Mouse (Mus musculus): ENCODE measurements at regions not wholly inside any gene's neighbourhood (a gene's known extent, or its start where the extent isn't known, plus 50 kb on each side); places are given as distances from the start of the nearest gene placed in this dataset.
"Not testable (repeated sequence)": the region's sequence is repeated elsewhere in the genome, so short reads cannot be mapped to it uniquely, and the experiment has no call there.

GRCm38 (mm10) chr16:30194836-30195235 lies 72.5 kb downstream of the Cpn2 start:
- H3K4me3 ChIP-seq (ENCODE audit: extremely low read depth, insufficient read depth, insufficient read length) = no peak overlapping the region
- peaks cover 6% of the 10 kb centered on the region; the same call in 1 of the 2 replicates for H3K4me1 ChIP-seq (ENCODE audit: control insufficient read depth, insufficient read depth, insufficient read length)
- 72% methylated on average over 7 of the region's 7 CpGs for WGBS
- no peak for DNase-seq (ENCODE audit: low read depth in 1 of 2, low spot score in 2 of 2)
- H3K27ac ChIP-seq (ENCODE audit: insufficient read depth, low read length) = no peak overlapping the region
- no peak for TF ChIP-seq CTCF (IDR thresholded peaks at IDR 0.05; ENCODE audit: extremely low read depth, insufficient read depth, insufficient read length, insufficient replicate concordance)
- TF ChIP-seq POLR2A (IDR thresholded peaks at IDR 0.05; ENCODE audit: low read depth, low read length) = no peak
- no peaks in the 10 kb centered on the region for H3K27me3 ChIP-seq (ENCODE audit: control insufficient read depth, insufficient read depth, low read length)
- H3K36me3 ChIP-seq (ENCODE audit: control insufficient read depth, insufficient read depth, low read length) = no peaks in the 10 kb centered on the region

- H3K4me3 ChIP-seq (ENCODE audit: extremely low read depth, insufficient read depth, insufficient read length); H3K27me3 ChIP-seq (ENCODE audit: control insufficient read depth, insufficient read depth, low read length); DNase-seq (ENCODE audit: low read depth in 1 of 2, low spot score in 2 of 2); H3K36me3 ChIP-seq (ENCODE audit: control insufficient read depth, insufficient read depth, low read length); H3K27ac ChIP-seq (ENCODE audit: insufficient read depth, low read length); H3K4me1 ChIP-seq (ENCODE audit: control insufficient read depth, insufficient read depth, insufficient read length): not testable (repeated sequence)
- whole genome bisulfite sequencing = 91% methylated on average over 2 of the region's 2 CpGs
These were observed 71.4 kb downstream of the Cpn2 start for GRCm38 (mm10) chr16:30195859-30196258.

GRCm38 (mm10) chr16:30197351-30197750 lies 69.9 kb downstream of the Cpn2 start:
- WGBS = 66% methylated on average over 3 of the region's 3 CpGs
- H3K27me3 ChIP-seq (ENCODE audit: control insufficient read depth, insufficient read depth, low read length) = no peaks in the 10 kb centered on the region

GRCm38 (mm10) chr16:30199836-30200235 lies 67.5 kb downstream of the Cpn2 start:
- Histone ChIP-seq H3K36me3 (ENCODE audit: control insufficient read depth, insufficient read depth, low read length) (no peaks in the 10 kb centered on the region), H3K4me3 (ENCODE audit: extremely low read depth, insufficient read depth, insufficient read length) (no peak overlapping the region), H3K4me1 (ENCODE audit: control insufficient read depth, insufficient read depth, insufficient read length) (no peaks in the 10 kb centered on the region), H3K27me3 (ENCODE audit: control insufficient read depth, insufficient read depth, low read length) (no peaks in the 10 kb centered on the region), H3K27ac (ENCODE audit: insufficient read depth, low read length) (no peak overlapping the region)
- no peak for DNase-seq (ENCODE audit: low read depth in 1 of 2, low spot score in 2 of 2)
- WGBS = 76% methylated on average over 4 of the region's 4 CpGs
- TF ChIP-seq CTCF (IDR thresholded peaks at IDR 0.05; ENCODE audit: extremely low read depth, insufficient read depth, insufficient read length, insufficient replicate concordance) = no peak
- TF ChIP-seq POLR2A (IDR thresholded peaks at IDR 0.05; ENCODE audit: low read depth, low read length) = no peak

More at GRCm38 (mm10) chr16:30197351-30197750, 69.9 kb downstream of the Cpn2 start:
- no peaks in the 10 kb centered on the region for H3K4me1 ChIP-seq (ENCODE audit: control insufficient read depth, insufficient read depth, insufficient read length)
- H3K36me3 ChIP-seq (ENCODE audit: control insufficient read depth, insufficient read depth, low read length) = no peaks in the 10 kb centered on the region
- TF ChIP-seq CTCF (IDR thresholded peaks at IDR 0.05; ENCODE audit: extremely low read depth, insufficient read depth, insufficient read length, insufficient replicate concordance) = no peak
- TF ChIP-seq POLR2A (IDR thresholded peaks at IDR 0.05; ENCODE audit: low read depth, low read length) = no peak
- DNase-seq (ENCODE audit: low read depth in 1 of 2, low spot score in 2 of 2) = no peak
- no peak overlapping the region for H3K4me3 ChIP-seq (ENCODE audit: extremely low read depth, insufficient read depth, insufficient read length)
- no peak overlapping the region for H3K27ac ChIP-seq (ENCODE audit: insufficient read depth, low read length)

- Histone ChIP-seq H3K27ac (ENCODE audit: insufficient read depth, low read length) (no peak overlapping the region), H3K4me3 (ENCODE audit: extremely low read depth, insufficient read depth, insufficient read length) (no peak overlapping the region), H3K36me3 (ENCODE audit: control insufficient read depth, insufficient read depth, low read length) (no peaks in the 10 kb centered on the region), H3K4me1 (ENCODE audit: control insufficient read depth, insufficient read depth, insufficient read length) (no peaks in the 10 kb centered on the region), H3K27me3 (ENCODE audit: control insufficient read depth, insufficient read depth, low read length) (no peaks in the 10 kb centered on the region)
- TF ChIP-seq CTCF (IDR thresholded peaks at IDR 0.05; ENCODE audit: extremely low read depth, insufficient read depth, insufficient read length, insufficient replicate concordance) (no peak), POLR2A (IDR thresholded peaks at IDR 0.05; ENCODE audit: low read depth, low read length) (no peak)
- no peak for DNase-seq (ENCODE audit: low read depth in 1 of 2, low spot score in 2 of 2)
- WGBS = 78% methylated on average over 4 of the region's 4 CpGs
These were observed 63.2 kb downstream of the Cpn2 start for GRCm38 (mm10) chr16:30204144-30204543.

- 81% methylated on average over 8 of the region's 8 CpGs for WGBS
- H3K27me3 ChIP-seq (ENCODE audit: control insufficient read depth, insufficient read depth, low read length) = no peaks in the 10 kb centered on the region
- TF ChIP-seq POLR2A (IDR thresholded peaks at IDR 0.05; ENCODE audit: low read depth, low read length) (no peak), CTCF (IDR thresholded peaks at IDR 0.05; ENCODE audit: extremely low read depth, insufficient read depth, insufficient read length, insufficient replicate concordance) (no peak)
These were observed 61.9 kb downstream of the Cpn2 start for GRCm38 (mm10) chr16:30205314-30205815.

GRCm38 (mm10) chr16:30205816-30206356 lies 61.4 kb downstream of the Cpn2 start:
- Histone ChIP-seq H3K27me3 (ENCODE audit: control insufficient read depth, insufficient read depth, low read length) (no peaks in the 10 kb centered on the region), H3K4me3 (ENCODE audit: extremely low read depth, insufficient read depth, insufficient read length) (no peak overlapping the region), H3K27ac (ENCODE audit: insufficient read depth, low read length) (no peak overlapping the region), H3K36me3 (ENCODE audit: control insufficient read depth, insufficient read depth, low read length) (no peaks in the 10 kb centered on the region), H3K4me1 (ENCODE audit: control insufficient read depth, insufficient read depth, insufficient read length) (no peaks in the 10 kb centered on the region)
- 85% methylated on average over 15 of the region's 15 CpGs for WGBS
- DNase-seq (ENCODE audit: low read depth in 1 of 2, low spot score in 2 of 2) = no peak
- no peak for TF ChIP-seq CTCF (IDR thresholded peaks at IDR 0.05; ENCODE audit: extremely low read depth, insufficient read depth, insufficient read length, insufficient replicate concordance)
- TF ChIP-seq POLR2A (IDR thresholded peaks at IDR 0.05; ENCODE audit: low read depth, low read length) = no peak

More at GRCm38 (mm10) chr16:30205314-30205815, 61.9 kb downstream of the Cpn2 start:
- DNase-seq (ENCODE audit: low read depth in 1 of 2, low spot score in 2 of 2) = no peak
- no peak overlapping the region for H3K4me3 ChIP-seq (ENCODE audit: extremely low read depth, insufficient read depth, insufficient read length)
- H3K27ac ChIP-seq (ENCODE audit: insufficient read depth, low read length) = no peak overlapping the region
- H3K36me3 ChIP-seq (ENCODE audit: control insufficient read depth, insufficient read depth, low read length) = no peaks in the 10 kb centered on the region
- H3K4me1 ChIP-seq (ENCODE audit: control insufficient read depth, insufficient read depth, insufficient read length) = no peaks in the 10 kb centered on the region
